Mouse (Mus musculus) heart, embryonic 13.5 days (tissue): ENCODE measurements around the gene Gm7075. TPM values are rescaled to one million over a fixed set of nuclear protein-coding genes. Genes with fewer than 3 reads are reported as not detected.
A peak's percentile ranks its signal among the peaks of the same experiment; 100 is the strongest.
"Not testable (repeated sequence)": the region's sequence is repeated elsewhere in the genome, so short reads cannot be mapped to it uniquely, and the experiment has no call there.

Experiments used
- ATAC-seq: fragments of 200-750 bp; cut with Nextera tagmentation; 2 replicates; pipeline ENCODE4 v1.8.0; 2017; ENCODE audit warnings: moderate TSS enrichment; ENCODE audit not compliant: insufficient number of reproducible peaks, low FRiP score, low TSS enrichment; ENCODE audit errors: extremely low read depth
- H3K27ac ChIP-seq: fragments of 300-500 bp; sonication (generic); replicated peaks from 2 replicates; pipeline ENCODE4 v1.5.1; 2015; ENCODE audit warnings: moderate library complexity, mild to moderate bottlenecking, inconsistent platforms
- H3K27me3 ChIP-seq: fragments of 300-500 bp; sonication (generic); replicated peaks from 2 replicates; pipeline ENCODE4 v1.6.1; 2015; ENCODE audit warnings: mild to moderate bottlenecking, inconsistent platforms
- H3K36me3 ChIP-seq: fragments of 300-500 bp; sonication (generic); 2 replicates; pipeline ENCODE4 v1.6.1; 2015; ENCODE audit warnings: mild to moderate bottlenecking, inconsistent platforms
- H3K4me1 ChIP-seq: fragments of 300-500 bp; sonication (generic); 2 replicates; pipeline ENCODE4 v1.6.1; 2015; ENCODE audit warnings: inconsistent platforms
- H3K4me2 ChIP-seq: fragments of 300-500 bp; sonication (generic); 2 replicates; pipeline ENCODE4 v1.6.1; 2015; ENCODE audit warnings: inconsistent platforms, mild to moderate bottlenecking, moderate library complexity
- H3K4me3 ChIP-seq: fragments of 300-500 bp; sonication (generic); 2 replicates; pipeline ENCODE4 v1.5.1; 2015; ENCODE audit warnings: moderate library complexity, mild to moderate bottlenecking, inconsistent platforms
- H3K9ac ChIP-seq: fragments of 300-500 bp; sonication (generic); 2 replicates; pipeline ENCODE4 v1.6.1; 2015; ENCODE audit warnings: inconsistent platforms, mild to moderate bottlenecking, moderate library complexity
- H3K9me3 ChIP-seq: fragments of 300-500 bp; sonication (generic); 2 replicates; pipeline ENCODE4 v1.6.1; 2016; ENCODE audit warnings: inconsistent platforms
- WGBS: fragments of 180-500 bp; shearing (Covaris S2); methylation state at CpG from one replicate; pipeline ENCODE4 v1.1.7; 2015; ENCODE audit warnings: mixed read lengths; 5-methylcytosine and 5-hydroxymethylcytosine counted together
- polyA plus RNA-seq: library from polyadenylated mRNA; unstranded; fragments of >200 nt; fragmentation: Nextera tagmentation; extraction: Ambion mirVana; gene quantifications from 2 replicates; pipeline ENCODE4 v1.2.1, GENCODE M21; 2015

Gm7075 gene
- polyA plus RNA-seq, result not detected in 2 replicates

DNA sequence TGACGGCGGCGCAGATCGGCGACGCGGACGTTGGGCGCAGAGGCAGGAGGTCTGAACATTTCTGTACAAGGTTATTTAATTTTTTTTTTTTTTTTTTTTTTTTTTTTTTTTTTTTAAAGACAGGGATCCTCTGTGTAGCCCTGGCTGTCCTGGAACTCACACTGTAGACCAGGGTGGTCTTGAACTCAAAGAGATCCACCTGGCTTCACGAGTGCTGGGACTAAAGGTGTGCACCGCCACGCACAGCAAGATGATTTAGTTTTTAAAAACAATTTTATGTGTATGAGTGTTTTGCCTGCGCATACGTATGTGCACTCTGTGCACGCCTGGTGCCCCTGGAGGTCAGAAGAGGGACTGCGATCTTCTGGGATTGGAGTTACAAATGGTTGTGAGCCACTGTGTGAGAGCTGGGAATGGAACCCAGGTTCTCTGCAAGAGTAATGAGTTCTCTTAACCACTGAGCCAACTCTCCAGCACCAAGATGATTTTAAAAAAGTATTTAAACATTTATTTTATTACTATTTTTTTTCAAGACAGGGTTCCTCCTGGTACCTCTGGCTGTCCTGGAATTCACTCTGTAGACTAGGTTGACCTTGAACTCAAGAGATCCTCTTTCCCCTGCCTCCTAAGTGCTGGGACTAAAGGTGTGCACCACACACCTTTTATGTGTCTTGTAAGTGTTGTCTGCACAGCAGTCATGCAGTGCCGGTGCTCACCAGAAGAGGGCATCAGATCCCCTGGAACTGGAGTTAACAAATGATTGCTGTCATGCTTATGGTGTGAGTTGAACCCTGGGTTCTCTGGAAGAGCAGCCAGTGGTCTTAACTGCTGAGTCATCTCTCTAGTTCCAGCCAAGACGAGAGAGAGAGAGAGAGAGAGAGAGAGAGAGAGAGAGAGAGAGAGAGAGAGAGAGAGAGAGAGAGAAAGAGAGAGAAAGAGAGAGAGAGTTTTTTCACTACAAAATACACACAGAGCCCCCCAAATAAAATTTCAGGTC, at the start of gene Gm7075:
Gm7075 (minus strand) TSS at position 51 of the 997 bp plus-strand sequence.
- H3K4me1 ChIP-seq, result no peaks in the 10 kb centered on the region
- no peak within 1 kb of the TSS for H3K27ac ChIP-seq
- no peaks in the 10 kb centered on the region for H3K27me3 ChIP-seq
- H3K9me3 ChIP-seq, result no peaks in the 10 kb centered on the region
- H3K36me3 ChIP-seq, result no peaks in the 10 kb centered on the region
- H3K4me3 ChIP-seq, result no peak within 1 kb of the TSS
- H3K4me2 ChIP-seq, result no peak within 1 kb of the TSS
- WGBS, result 83% methylated on average over 18 of the region's 18 CpGs
- no peak for ATAC-seq
- no peak within 1 kb of the TSS for H3K9ac ChIP-seq

DNA sequence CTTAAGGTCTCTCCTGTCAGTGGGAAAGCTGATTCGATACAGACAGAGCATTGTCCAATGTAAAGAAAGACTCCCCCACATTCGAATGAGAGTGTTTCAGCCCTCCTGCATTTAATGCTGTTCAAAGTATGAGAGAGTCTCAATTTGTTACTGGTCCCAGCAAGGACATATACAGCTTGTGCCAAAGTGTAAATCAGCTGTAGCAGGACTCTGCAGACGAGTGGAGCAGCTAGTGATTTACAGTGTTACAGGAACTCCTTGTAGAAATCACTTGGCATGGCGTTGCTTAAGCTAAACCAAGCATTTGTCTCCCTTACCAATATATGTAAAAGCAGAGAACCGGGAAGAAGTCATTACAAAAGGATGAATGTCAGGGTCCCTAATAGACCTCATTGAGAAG, 39.3 kb upstream of the Gm7075 start:
- Histone ChIP-seq H3K4me3 (peak overlapping the region; percentile 11), H3K9ac (peak overlapping the region; percentile 82), H3K27ac (peak overlapping the region; percentile 36), H3K9me3 (no peaks in the 10 kb centered on the region), H3K27me3 (no peaks in the 10 kb centered on the region), H3K4me2 (peak overlapping the region; percentile 68), H3K36me3 (peaks cover 20% of the 10 kb centered on the region), H3K4me1 (peaks cover 29% of the 10 kb centered on the region)
- 60% methylated on average over 5 of the region's 5 CpGs for WGBS
- ATAC-seq, result no peak

GRCm38 (mm10) chr10:63457292-63458128, 35.9 kb upstream of the Gm7075 start:
- H3K4me1 ChIP-seq, result peaks cover 41% of the 10 kb centered on the region
- ATAC-seq, result peak; percentile 65; the same call in 1 of the 2 replicates
- 16% methylated on average over 17 of the region's 17 CpGs for WGBS
- H3K9ac ChIP-seq, result peak overlapping the region; percentile 82
- H3K36me3 ChIP-seq, result peaks cover 2% of the 10 kb centered on the region; the same call in 1 of the 2 replicates
- H3K27me3 ChIP-seq, result no peaks in the 10 kb centered on the region
- H3K4me3 ChIP-seq, result peak overlapping the region; percentile 57
- peak overlapping the region; percentile 68 for H3K4me2 ChIP-seq
- H3K9me3 ChIP-seq, result no peaks in the 10 kb centered on the region
- peak overlapping the region; percentile 97 for H3K27ac ChIP-seq

- Histone ChIP-seq H3K36me3 (no peaks in the 10 kb centered on the region), H3K4me3 (no peak overlapping the region), H3K27me3 (no peaks in the 10 kb centered on the region), H3K4me2 (peak overlapping the region; percentile 9; the same call in 1 of the 2 replicates), H3K9ac (no peak overlapping the region), H3K9me3 (no peaks in the 10 kb centered on the region), H3K27ac (peak overlapping the region; percentile 97), H3K4me1 (peaks cover 33% of the 10 kb centered on the region)
- WGBS, result 47% methylated on average over 8 of the region's 8 CpGs
- ATAC-seq, result no peak
Observed at GRCm38 (mm10) chr10:63455110-63455878, 33.7 kb upstream of the Gm7075 start.

DNA sequence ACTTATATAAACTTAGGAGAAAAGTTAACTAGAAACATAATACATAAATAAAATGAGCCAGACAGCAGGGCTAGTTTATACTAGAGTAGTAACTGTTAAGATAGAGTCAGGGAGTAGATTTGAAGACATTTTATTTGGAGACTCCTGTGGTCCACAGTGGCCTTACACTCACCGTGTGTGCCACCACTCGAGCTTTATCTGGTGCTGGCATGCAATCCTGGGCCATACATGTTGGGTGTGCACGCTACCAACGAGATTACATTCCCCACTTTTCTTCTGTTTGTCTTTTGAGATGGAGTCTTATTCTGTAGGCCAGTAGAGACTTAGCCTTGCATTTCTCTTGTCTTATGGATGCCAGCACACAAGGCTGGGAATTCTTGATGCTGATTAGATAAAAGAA, 32.3 kb upstream of the Gm7075 start:
- 69% methylated on average over 4 of the region's 4 CpGs for WGBS
- ATAC-seq, result no peak

DNA sequence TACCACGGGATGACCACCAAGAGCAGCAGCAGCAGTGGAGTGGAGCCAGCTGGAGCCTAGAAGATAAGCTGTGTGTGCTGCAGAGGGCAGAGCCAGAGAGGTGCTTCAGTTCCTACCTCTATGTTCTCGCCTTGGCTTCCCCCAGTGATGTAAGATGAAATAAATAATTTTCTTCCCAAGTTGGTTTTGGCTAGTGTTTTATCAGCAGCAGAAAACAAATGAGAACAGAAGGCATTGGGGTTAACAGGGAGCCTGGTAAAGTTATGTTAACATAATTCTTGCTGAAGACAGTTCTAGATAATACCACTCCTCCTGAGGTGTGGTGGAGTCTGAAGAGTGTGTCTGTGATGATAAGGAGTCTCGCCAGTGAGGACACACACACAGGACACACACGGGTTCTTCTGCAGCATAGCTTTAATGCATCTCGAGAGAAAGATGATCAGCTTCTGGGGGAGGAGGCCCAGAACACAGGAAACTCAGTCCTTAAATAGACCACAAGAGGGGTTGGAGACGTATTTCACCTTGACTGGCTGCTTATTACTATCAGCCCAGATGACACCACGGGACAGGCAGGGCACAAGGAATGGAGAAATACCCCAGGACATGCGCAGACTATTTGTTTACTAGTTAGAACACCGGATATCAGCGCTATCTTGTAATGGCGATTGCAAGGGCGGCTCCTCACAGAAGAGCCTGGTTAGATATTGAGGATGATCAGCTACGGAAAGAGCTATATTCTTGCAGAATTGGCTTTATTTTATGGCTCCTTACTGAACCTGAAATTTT, 23.2 kb upstream of the Gm7075 start:
- not testable (repeated sequence) for H3K9ac ChIP-seq, H3K4me3 ChIP-seq, H3K4me1 ChIP-seq, H3K27ac ChIP-seq, H3K36me3 ChIP-seq, H3K9me3 ChIP-seq, H3K4me2 ChIP-seq, H3K27me3 ChIP-seq, ATAC-seq
- WGBS, result 69% methylated on average over 13 of the region's 13 CpGs

More for the DNA sequence above, 32.3 kb upstream of the Gm7075 start:
- Histone ChIP-seq H3K27ac (no peak overlapping the region), H3K4me3 (no peak overlapping the region), H3K9ac (no peak overlapping the region), H3K36me3 (no peaks in the 10 kb centered on the region), H3K4me1 (peaks cover 23% of the 10 kb centered on the region), H3K27me3 (no peaks in the 10 kb centered on the region), H3K9me3 (no peaks in the 10 kb centered on the region), H3K4me2 (no peak overlapping the region)

- 53% methylated on average over 7 of the region's 7 CpGs for WGBS
- ATAC-seq, result no peak
Observed at GRCm38 (mm10) chr10:63439694-63440228, 18.2 kb upstream of the Gm7075 start.

GRCm38 (mm10) chr10:63438736-63439262, 17.2 kb upstream of the Gm7075 start:
- H3K4me1 ChIP-seq, result no peaks in the 10 kb centered on the region
- no peak overlapping the region for H3K9ac ChIP-seq
- H3K4me3 ChIP-seq, result no peak overlapping the region
- H3K27ac ChIP-seq, result no peak overlapping the region
- no peak overlapping the region for H3K4me2 ChIP-seq
- no peak for ATAC-seq
- no peaks in the 10 kb centered on the region for H3K27me3 ChIP-seq
- H3K36me3 ChIP-seq, result no peaks in the 10 kb centered on the region
- H3K9me3 ChIP-seq, result no peaks in the 10 kb centered on the region

More at GRCm38 (mm10) chr10:63439694-63440228, 18.2 kb upstream of the Gm7075 start:
- 0 out of 2 replicates have a peak, but pooled peaks cover 4% of the 10 kb centered on the region for H3K9me3 ChIP-seq
- H3K4me3 ChIP-seq, result no peak overlapping the region
- H3K4me1 ChIP-seq, result no peaks in the 10 kb centered on the region
- no peaks in the 10 kb centered on the region for H3K36me3 ChIP-seq
- no peaks in the 10 kb centered on the region for H3K27me3 ChIP-seq
- H3K27ac ChIP-seq, result no peak overlapping the region
- no peak overlapping the region for H3K4me2 ChIP-seq
- H3K9ac ChIP-seq, result no peak overlapping the region

- Histone ChIP-seq H3K4me2 (no peak overlapping the region), H3K27me3 (no peaks in the 10 kb centered on the region), H3K27ac (no peak overlapping the region), H3K9me3 (no peaks in the 10 kb centered on the region), H3K4me1 (peaks cover 7% of the 10 kb centered on the region; the same call in 1 of the 2 replicates), H3K36me3 (no peaks in the 10 kb centered on the region), H3K4me3 (no peak overlapping the region), H3K9ac (no peak overlapping the region)
- 48% methylated on average over 2 of the region's 2 CpGs for WGBS
- ATAC-seq, result no peak
Observed at GRCm38 (mm10) chr10:63432887-63433286, 11.3 kb upstream of the Gm7075 start.

DNA sequence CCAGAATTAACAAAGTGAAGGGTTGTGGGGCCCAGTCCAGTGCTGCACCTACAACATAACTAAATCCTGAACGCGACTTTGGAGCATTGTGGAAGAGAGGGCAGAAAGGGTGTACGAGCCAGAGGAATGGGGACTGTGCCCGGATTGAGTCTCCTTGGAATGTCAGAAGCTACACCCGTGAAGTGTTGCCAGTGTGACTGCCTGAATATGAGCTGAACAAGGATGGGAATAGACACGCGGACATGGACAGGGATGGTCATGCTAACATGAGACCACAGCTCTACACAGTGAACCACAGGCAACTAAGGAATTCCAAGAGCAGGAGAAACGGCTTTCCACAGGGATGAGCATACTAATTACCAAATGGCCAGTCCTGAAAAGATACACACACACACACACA, 10.5 kb upstream of the Gm7075 start:
- H3K4me3 ChIP-seq, result no peak overlapping the region
- no peak overlapping the region for H3K27ac ChIP-seq
- no peak overlapping the region for H3K4me2 ChIP-seq
- WGBS, result 88% methylated on average over 8 of the region's 8 CpGs
- no peak overlapping the region for H3K9ac ChIP-seq
- peaks cover 7% of the 10 kb centered on the region; the same call in 1 of the 2 replicates for H3K4me1 ChIP-seq
- ATAC-seq, result no peak
- H3K27me3 ChIP-seq, result no peaks in the 10 kb centered on the region
- no peaks in the 10 kb centered on the region for H3K36me3 ChIP-seq
- H3K9me3 ChIP-seq, result no peaks in the 10 kb centered on the region
